Mouse (Mus musculus): Measurements from ENCODE around the gene Fgf4. TPM values are rescaled to one million over a fixed set of nuclear protein-coding genes. Genes with fewer than 3 reads are reported as not detected.
A peak's percentile ranks its signal among the peaks of the same experiment; 100 is the strongest.

Gene Fgf4
- polyA plus RNA-seq, 1 experiment from 2014 or later, result not detected

- WGBS (ENCODE audit: insufficient replicate concordance), result 29% methylated on average over 7 of the region's 7 CpGs
- Histone ChIP-seq H3K36me3 (ENCODE audit: control insufficient read depth, insufficient read depth, low read length) (no peaks in the 10 kb centered on the region), H3K9ac (ENCODE audit: low read depth, low read length) (no peak overlapping the region), H3K4me3 (ENCODE audit: low read depth, low read length) (no peak overlapping the region), H3K9me3 (replicated peaks; ENCODE audit: control insufficient read depth, low read length) (0 out of 2 replicates have a peak, but pooled peaks cover 2% of the 10 kb centered on the region), H3K27me3 (ENCODE audit: control insufficient read depth, insufficient read depth, low read length) (no peaks in the 10 kb centered on the region; the same call in 1 of the 2 replicates), H3K27ac (ENCODE audit: low read depth, low read length) (no peak overlapping the region), H3K4me1 (ENCODE audit: control insufficient read depth, insufficient read depth, low read length) (0 out of 2 replicates have a peak, but pooled peaks cover 3% of the 10 kb centered on the region), H3K4me2 (no peak overlapping the region; the same call in 1 of the 2 replicates)
- no peak for ATAC-seq (replicated peaks; ENCODE audit: insufficient number of reproducible peaks, low FRiP score, low TSS enrichment)
Measured at GRCm38 (mm10) chr7:144908705-144909104, 61.5 kb downstream of the Fgf4 start.

GRCm38 (mm10) chr7:144911121-144911520 is 64.0 kb downstream of the Fgf4 start:
- WGBS (ENCODE audit: insufficient replicate concordance), result 70% methylated on average over 1 of the region's 1 CpGs
- H3K9me3 ChIP-seq (replicated peaks; ENCODE audit: control insufficient read depth, low read length), result no peaks in the 10 kb centered on the region
- H3K27me3 ChIP-seq (ENCODE audit: control insufficient read depth, insufficient read depth, low read length), result no peaks in the 10 kb centered on the region; the same call in 1 of the 2 replicates
- no peak overlapping the region for H3K27ac ChIP-seq (ENCODE audit: low read depth, low read length)
- ATAC-seq (replicated peaks; ENCODE audit: insufficient number of reproducible peaks, low FRiP score, low TSS enrichment), result no peak
- no peak overlapping the region for H3K4me3 ChIP-seq (ENCODE audit: low read depth, low read length)
- H3K36me3 ChIP-seq (ENCODE audit: control insufficient read depth, insufficient read depth, low read length), result no peaks in the 10 kb centered on the region
- H3K9ac ChIP-seq (ENCODE audit: low read depth, low read length), result no peak overlapping the region
- peaks cover 10% of the 10 kb centered on the region for H3K4me1 ChIP-seq (ENCODE audit: control insufficient read depth, insufficient read depth, low read length)
- no peak overlapping the region for H3K4me2 ChIP-seq

GRCm38 (mm10) chr7:144912897-144913296 is 65.7 kb downstream of the Fgf4 start:
- Histone ChIP-seq H3K27me3 (ENCODE audit: control insufficient read depth, insufficient read depth, low read length) (no peaks in the 10 kb centered on the region), H3K4me3 (ENCODE audit: low read depth, low read length) (no peak overlapping the region), H3K27ac (ENCODE audit: low read depth, low read length) (no peak overlapping the region), H3K36me3 (ENCODE audit: control insufficient read depth, insufficient read depth, low read length) (peaks cover 6% of the 10 kb centered on the region; the same call in 1 of the 2 replicates), H3K4me2 (no peak overlapping the region), H3K9ac (ENCODE audit: low read depth, low read length) (no peak overlapping the region), H3K9me3 (replicated peaks; ENCODE audit: control insufficient read depth, low read length) (no peaks in the 10 kb centered on the region), H3K4me1 (ENCODE audit: control insufficient read depth, insufficient read depth, low read length) (peaks cover 9% of the 10 kb centered on the region)
- 84% methylated on average over 4 of the region's 4 CpGs for WGBS (ENCODE audit: insufficient replicate concordance)
- no peak for ATAC-seq (replicated peaks; ENCODE audit: insufficient number of reproducible peaks, low FRiP score, low TSS enrichment)

GRCm38 (mm10) chr7:144914296-144914947 is 67.3 kb downstream of the Fgf4 start:
- peak; percentile 88 for ATAC-seq (replicated peaks; ENCODE audit: insufficient number of reproducible peaks, low FRiP score, low TSS enrichment)
- H3K4me2 ChIP-seq, result peak overlapping the region; percentile 66
- peak overlapping the region; percentile 85 for H3K4me3 ChIP-seq (ENCODE audit: low read depth, low read length)
- no peaks in the 10 kb centered on the region for H3K27me3 ChIP-seq (ENCODE audit: control insufficient read depth, insufficient read depth, low read length)
- peak overlapping the region; percentile 59; the same call in 1 of the 2 replicates for H3K27ac ChIP-seq (ENCODE audit: low read depth, low read length)
- H3K9me3 ChIP-seq (replicated peaks; ENCODE audit: control insufficient read depth, low read length), result no peaks in the 10 kb centered on the region
- WGBS (ENCODE audit: insufficient replicate concordance), result 8% methylated on average over 17 of the region's 17 CpGs
- peak overlapping the region; percentile 89 for H3K9ac ChIP-seq (ENCODE audit: low read depth, low read length)
- H3K36me3 ChIP-seq (ENCODE audit: control insufficient read depth, insufficient read depth, low read length), result peaks cover 10% of the 10 kb centered on the region
- peaks cover 9% of the 10 kb centered on the region for H3K4me1 ChIP-seq (ENCODE audit: control insufficient read depth, insufficient read depth, low read length)

Other genes starting within 250 kb of the Fgf4 start
- 14.3 TPM in 2 replicates for gene Ano1, start 95.4 kb upstream of the Fgf4 start, polyA plus RNA-seq (2014; fragmentation: Nextera tagmentation; extraction: Ambion mirVana)
- gene Fgf3, start 9.3 kb upstream of the Fgf4 start, polyA plus RNA-seq (2014; fragmentation: Nextera tagmentation; extraction: Ambion mirVana), result 0.19 TPM in 1 of 2 replicates, not detected in the other
- 0.11 and 0.13 TPM in 2 replicates for gene Fgf15, start 49.2 kb downstream of the Fgf4 start, polyA plus RNA-seq (2014; fragmentation: Nextera tagmentation; extraction: Ambion mirVana)
- 17.1 and 21.2 TPM in 2 replicates for gene LTO1, start 67.7 kb downstream of the Fgf4 start, polyA plus RNA-seq (2014; fragmentation: Nextera tagmentation; extraction: Ambion mirVana)
- 71.3 and 100 TPM in 2 replicates for gene Ccnd1, start 92.6 kb downstream of the Fgf4 start, polyA plus RNA-seq (2014; fragmentation: Nextera tagmentation; extraction: Ambion mirVana)